Mouse (Mus musculus) lung, embryonic 14.5 days (tissue): ENCODE measurements around the gene Atxn2. TPM values are rescaled to one million over a fixed set of nuclear protein-coding genes. Genes with fewer than 3 reads are reported as not detected.

ENCODE experiments used
- ATAC-seq: fragments of 200-750 bp; cut with Nextera tagmentation; 2 replicates; pipeline ENCODE4 v1.8.0; 2017; ENCODE audit warnings: mild to moderate bottlenecking, moderate TSS enrichment, moderate library complexity; ENCODE audit not compliant: insufficient read depth
- DNase-seq: peaks from one replicate; pipeline ENCODE4 v3.0.0-alpha.2; 2015
- H3K27ac ChIP-seq: fragments of 300-500 bp; sonication (generic); 2 replicates; pipeline ENCODE4 v1.5.1; 2014; ENCODE audit warnings: low read depth, mild to moderate bottlenecking, moderate library complexity
- H3K27me3 ChIP-seq: fragments of 300-500 bp; sonication (generic); 2 replicates; pipeline ENCODE4 v1.6.1; 2014; ENCODE audit warnings: low read length, control low read depth; ENCODE audit not compliant: insufficient read depth
- H3K36me3 ChIP-seq: fragments of 300-500 bp; sonication (generic); 2 replicates; pipeline ENCODE4 v1.6.1; 2014; ENCODE audit warnings: control low read depth; ENCODE audit not compliant: insufficient read depth
- H3K4me1 ChIP-seq: fragments of 300-500 bp; sonication (generic); 2 replicates; pipeline ENCODE4 v1.6.1; 2014; ENCODE audit warnings: antibody characterized with exemption, control low read depth; ENCODE audit not compliant: insufficient read depth
- H3K4me2 ChIP-seq: fragments of 300-500 bp; sonication (generic); 2 replicates; pipeline ENCODE4 v1.6.1; 2014; ENCODE audit warnings: mild to moderate bottlenecking
- H3K4me3 ChIP-seq: fragments of 300-500 bp; sonication (generic); 2 replicates; pipeline ENCODE4 v1.5.1; 2014; ENCODE audit warnings: low read depth, low read length
- H3K9ac ChIP-seq: fragments of 300-500 bp; sonication (generic); 2 replicates; pipeline ENCODE4 v1.6.1; 2014
- H3K9me3 ChIP-seq: fragments of 300-500 bp; sonication (generic); 2 replicates; pipeline ENCODE4 v1.6.1; 2016; ENCODE audit warnings: low read depth, low read length, control low read depth
- CTCF ChIP-seq: IDR thresholded peaks from 2 replicates; pipeline ENCODE4 v1.5.1; 2016; ENCODE audit warnings: antibody characterized with exemption, low read depth
- WGBS: fragments of 180-500 bp; shearing (Covaris S2); extraction: QIAGEN DNeasy Blood & Tissue Kit; methylation state at CpG from one replicate; pipeline ENCODE4 v1.1.7; 2014; 5-methylcytosine and 5-hydroxymethylcytosine counted together
- polyA plus RNA-seq: library from polyadenylated mRNA; unstranded; fragments of >200 nt; fragmentation: Nextera tagmentation; extraction: Ambion mirVana; gene quantifications from 2 replicates; pipeline ENCODE4 v1.2.1, GENCODE M21; 2014

Gene Atxn2
- polyA plus RNA-seq, 1 experiment from 2014 or later: 83.9 TPM

- peak overlapping the region; percentile 78; the same call in 1 of the 2 replicates for H3K4me2 ChIP-seq
- peaks cover 11% of the 10 kb centered on the region; the same call in 1 of the 2 replicates for H3K4me1 ChIP-seq
Observed at GRCm38 (mm10) chr5:121827876-121828275, 116.7 kb downstream of the Atxn2 start.

GRCm38 (mm10) chr5:121828491-121829432 lies 117.6 kb downstream of the Atxn2 start:
- Histone ChIP-seq H3K27ac (no peak overlapping the region), H3K4me3 (peak overlapping the region; percentile 36), H3K27me3 (peaks cover 6% of the 10 kb centered on the region; the same call in 1 of the 2 replicates), H3K9me3 (no peaks in the 10 kb centered on the region), H3K4me1 (peaks cover 19% of the 10 kb centered on the region), H3K9ac (peak overlapping the region; percentile 43), H3K4me2 (peak overlapping the region; percentile 78), H3K36me3 (peaks cover 41% of the 10 kb centered on the region)
- DNase-seq (peak; percentile 67), ATAC-seq (peak; percentile 13; the same call in 1 of the 2 replicates)
- no peak for TF ChIP-seq CTCF
- WGBS: 12% methylated on average over 78 of the region's 82 CpGs

More at GRCm38 (mm10) chr5:121827876-121828275, 116.7 kb downstream of the Atxn2 start:
- no peaks in the 10 kb centered on the region for H3K9me3 ChIP-seq
- WGBS: 82% methylated on average over 4 of the region's 4 CpGs
- no peak overlapping the region for H3K9ac ChIP-seq
- no peak for ATAC-seq
- no peak for TF ChIP-seq CTCF
- no peak for DNase-seq
- peaks cover 50% of the 10 kb centered on the region for H3K36me3 ChIP-seq
- no peak overlapping the region for H3K4me3 ChIP-seq
- peaks cover 6% of the 10 kb centered on the region; the same call in 1 of the 2 replicates for H3K27me3 ChIP-seq
- H3K27ac ChIP-seq: no peak overlapping the region

DNA sequence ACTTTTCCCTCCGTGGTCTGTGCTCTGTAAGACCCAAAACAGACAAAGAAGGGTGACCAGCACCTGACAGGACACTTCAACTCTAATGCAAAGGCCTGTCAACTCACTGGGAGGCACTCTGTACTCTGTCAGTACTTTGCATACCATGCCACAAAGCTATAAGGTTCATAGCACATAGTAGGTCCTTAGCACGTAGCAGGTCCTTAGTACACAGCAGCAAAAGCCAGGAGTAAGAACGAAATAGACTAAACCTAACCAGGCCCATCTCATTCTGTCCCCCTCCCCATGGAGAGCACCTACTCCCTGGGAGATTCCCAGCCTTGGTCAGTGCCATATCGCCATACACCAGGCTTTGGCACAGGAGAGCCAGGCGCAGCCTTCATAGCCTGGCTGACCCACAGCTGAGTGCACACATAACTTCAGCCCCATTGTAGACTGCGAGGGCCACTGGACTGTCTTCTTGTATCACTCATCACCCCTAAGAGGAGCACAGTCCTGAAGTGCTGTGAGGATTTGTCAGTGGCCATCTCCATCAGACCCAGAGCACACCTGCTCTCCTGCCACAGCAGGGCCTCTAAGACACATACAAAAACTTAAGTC lies 120.0 kb downstream of the Atxn2 start:
- H3K9me3 ChIP-seq: no peaks in the 10 kb centered on the region
- H3K4me1 ChIP-seq: peaks cover 31% of the 10 kb centered on the region
- H3K9ac ChIP-seq: no peak overlapping the region
- no peak for DNase-seq
- H3K36me3 ChIP-seq: peaks cover 27% of the 10 kb centered on the region
- no peak for ATAC-seq
- TF ChIP-seq CTCF: no peak
- peaks cover 6% of the 10 kb centered on the region for H3K27me3 ChIP-seq
- H3K4me3 ChIP-seq: no peak overlapping the region
- no peak overlapping the region for H3K27ac ChIP-seq
- H3K4me2 ChIP-seq: no peak overlapping the region
- 79% methylated on average over 6 of the region's 6 CpGs for WGBS

- peaks cover 6% of the 10 kb centered on the region for H3K27me3 ChIP-seq
- TF ChIP-seq CTCF: no peak
- no peak overlapping the region for H3K4me3 ChIP-seq
- H3K4me1 ChIP-seq: peaks cover 34% of the 10 kb centered on the region
- no peak overlapping the region for H3K27ac ChIP-seq
- H3K9me3 ChIP-seq: no peaks in the 10 kb centered on the region
- WGBS: 55% methylated on average over 6 of the region's 6 CpGs
- peak; percentile 12; the same call in 1 of the 2 replicates for ATAC-seq
- peak overlapping the region; percentile 16; the same call in 1 of the 2 replicates for H3K4me2 ChIP-seq
- H3K9ac ChIP-seq: no peak overlapping the region
- H3K36me3 ChIP-seq: peaks cover 13% of the 10 kb centered on the region
- peak; percentile 81 for DNase-seq
Observed at GRCm38 (mm10) chr5:121832376-121833155, 121.4 kb downstream of the Atxn2 start.

- peaks cover 5% of the 10 kb centered on the region for H3K27me3 ChIP-seq
- H3K4me3 ChIP-seq: no peak overlapping the region
- TF ChIP-seq CTCF: no peak
- H3K4me1 ChIP-seq: peaks cover 40% of the 10 kb centered on the region
- no peak overlapping the region for H3K9ac ChIP-seq
- WGBS: 72% methylated on average over 2 of the region's 2 CpGs
- peaks cover 7% of the 10 kb centered on the region for H3K36me3 ChIP-seq
- H3K9me3 ChIP-seq: no peaks in the 10 kb centered on the region
- peak overlapping the region; percentile 28; the same call in 1 of the 2 replicates for H3K27ac ChIP-seq
- peak overlapping the region; percentile 85 for H3K4me2 ChIP-seq
- DNase-seq (no peak), ATAC-seq (no peak)
Observed at GRCm38 (mm10) chr5:121833159-121833558, 122.0 kb downstream of the Atxn2 start.

DNA sequence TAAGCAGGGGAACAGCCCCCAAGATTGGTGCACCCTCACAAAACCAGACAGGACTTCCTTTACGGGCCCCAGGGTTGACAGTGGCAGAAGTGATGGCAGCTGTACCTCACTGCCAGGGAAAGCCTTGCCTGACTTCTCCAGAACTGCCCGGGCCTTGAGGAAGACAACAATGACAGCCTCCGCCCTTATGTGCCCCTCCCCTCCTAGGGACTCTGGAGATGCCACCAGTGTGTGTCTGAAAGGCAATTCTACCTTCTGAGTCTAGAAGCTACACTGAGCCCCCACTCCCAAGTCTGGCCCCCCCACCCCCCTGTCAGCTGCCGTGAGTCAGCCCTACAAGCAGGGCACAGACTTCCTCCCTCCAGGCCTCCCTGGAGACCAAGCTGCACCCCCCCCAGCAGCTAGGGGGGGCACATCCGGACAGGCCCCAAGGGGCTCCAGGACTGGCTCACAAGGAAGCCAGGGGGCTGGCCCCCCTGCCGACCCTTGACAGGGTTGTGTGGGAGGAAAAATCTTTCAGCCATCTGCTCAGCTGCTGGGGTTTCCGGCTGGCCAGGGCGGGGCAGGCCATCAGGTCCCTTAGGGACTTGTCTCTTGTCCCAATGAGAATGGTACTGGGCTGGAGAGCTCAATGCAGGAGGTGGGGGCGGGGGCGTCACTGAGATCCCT lies 122.6 kb downstream of the Atxn2 start:
- Histone ChIP-seq H3K4me2 (peak overlapping the region; percentile 85), H3K4me3 (peak overlapping the region; percentile 78), H3K4me1 (peaks cover 41% of the 10 kb centered on the region), H3K27ac (peak overlapping the region; percentile 48; the same call in 1 of the 2 replicates), H3K9ac (no peak overlapping the region), H3K9me3 (no peaks in the 10 kb centered on the region), H3K27me3 (no peaks in the 10 kb centered on the region; the same call in 1 of the 2 replicates), H3K36me3 (0 out of 2 replicates have a peak, but pooled peaks cover 1% of the 10 kb centered on the region)
- DNase-seq: peak; percentile 76
- TF ChIP-seq CTCF: no peak
- 0 out of 2 replicates have a peak, but pooled peaks have one; percentile 3 for ATAC-seq
- 37% methylated on average over 10 of the region's 10 CpGs for WGBS
